Mouse (Mus musculus) hindbrain, embryonic 14.5 days (tissue): ENCODE measurements around the gene Ly6c2. TPM values are rescaled to one million over a fixed set of nuclear protein-coding genes. Genes with fewer than 3 reads are reported as not detected.
A peak's percentile ranks its signal among the peaks of the same experiment; 100 is the strongest.
"Not testable (repeated sequence)": the region's sequence is repeated elsewhere in the genome, so short reads cannot be mapped to it uniquely, and the experiment has no call there.

Experiments used
- ATAC-seq: fragments of 200-750 bp; cut with Nextera tagmentation; 2 replicates; pipeline ENCODE4 v1.8.0; 2017; ENCODE audit warnings: moderate number of reproducible peaks, mild to moderate bottlenecking, moderate TSS enrichment, moderate library complexity; ENCODE audit not compliant: low FRiP score
- DNase-seq: peaks from one replicate; pipeline ENCODE4 v3.0.0-alpha.2; 2015; ENCODE audit warnings: low spot score
- H3K27ac ChIP-seq: fragments of 300-500 bp; sonication (generic); 2 replicates; pipeline ENCODE4 v1.5.1; 2014; ENCODE audit warnings: mild to moderate bottlenecking, moderate library complexity
- H3K27me3 ChIP-seq: fragments of 300-500 bp; sonication (generic); 2 replicates; pipeline ENCODE4 v1.6.1; 2014; ENCODE audit warnings: mild to moderate bottlenecking, low read length, mixed read lengths; ENCODE audit not compliant: control insufficient read depth, insufficient read depth
- H3K36me3 ChIP-seq: fragments of 300-500 bp; sonication (generic); replicated peaks from 2 replicates; pipeline ENCODE4 v1.6.1; 2014; ENCODE audit not compliant: control insufficient read depth, insufficient read depth
- H3K4me1 ChIP-seq: fragments of 300-500 bp; sonication (generic); replicated peaks from 2 replicates; pipeline ENCODE4 v1.6.1; 2014; ENCODE audit warnings: antibody characterized with exemption, low read length, mixed read lengths; ENCODE audit not compliant: control insufficient read depth, insufficient read depth
- H3K4me2 ChIP-seq: fragments of 300-500 bp; sonication (generic); replicated peaks from 2 replicates; pipeline ENCODE4 v1.6.1; 2014; ENCODE audit warnings: mild to moderate bottlenecking, moderate library complexity
- H3K4me3 ChIP-seq: fragments of 300-500 bp; sonication (generic); replicated peaks from 2 replicates; pipeline ENCODE4 v1.5.1; 2014; ENCODE audit warnings: mild to moderate bottlenecking, low read length
- H3K9ac ChIP-seq: fragments of 300-500 bp; sonication (generic); 2 replicates; pipeline ENCODE4 v1.6.1; 2014
- H3K9me3 ChIP-seq: fragments of 300-500 bp; sonication (generic); 2 replicates; pipeline ENCODE4 v1.6.1; 2016; ENCODE audit warnings: low read length; ENCODE audit not compliant: control insufficient read depth
- WGBS: fragments of 180-500 bp; shearing (Covaris S2); extraction: QIAGEN DNeasy Blood & Tissue Kit; methylation state at CpG from one replicate; pipeline ENCODE4 v1.1.7; 2014; 5-methylcytosine and 5-hydroxymethylcytosine counted together
- polyA plus RNA-seq: library from polyadenylated mRNA; unstranded; fragments of >200 nt; fragmentation: Nextera tagmentation; extraction: Ambion mirVana; gene quantifications from 2 replicates; pipeline ENCODE4 v1.2.1, GENCODE M21; 2014

Gene Ly6c2
- polyA plus RNA-seq, 1 experiment from 2014 or later = 0.39 TPM

DNA sequence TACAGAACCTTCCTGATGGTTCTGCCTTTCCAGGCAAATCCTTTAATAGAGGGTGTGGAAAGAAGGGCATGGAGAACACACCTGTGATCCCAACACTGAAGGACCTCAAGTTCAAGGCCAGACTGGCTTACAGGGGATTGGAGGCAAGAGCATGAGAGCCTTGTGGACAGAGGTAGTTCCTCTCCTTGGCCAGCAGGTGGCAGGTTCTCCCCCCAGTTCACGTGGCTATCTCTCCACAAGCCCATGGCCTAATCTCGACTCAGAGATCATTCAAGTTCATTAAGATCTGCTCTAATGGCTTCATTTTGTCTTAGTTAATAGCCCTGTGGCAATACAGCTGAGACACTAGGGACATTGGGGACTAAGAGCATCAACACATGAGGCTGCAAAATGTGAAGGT lies 8.3 kb upstream of the Ly6c2 start:
- no peaks in the 10 kb centered on the region for H3K9me3 ChIP-seq
- no peak overlapping the region for H3K4me2 ChIP-seq
- no peak overlapping the region for H3K9ac ChIP-seq
- H3K27me3 ChIP-seq = no peaks in the 10 kb centered on the region
- DNase-seq = no peak
- H3K36me3 ChIP-seq = no peaks in the 10 kb centered on the region
- WGBS = 12% methylated on average over 2 of the region's 2 CpGs
- no peaks in the 10 kb centered on the region for H3K4me1 ChIP-seq
- H3K4me3 ChIP-seq = no peak overlapping the region
- ATAC-seq = no peak
- no peak overlapping the region for H3K27ac ChIP-seq

DNA sequence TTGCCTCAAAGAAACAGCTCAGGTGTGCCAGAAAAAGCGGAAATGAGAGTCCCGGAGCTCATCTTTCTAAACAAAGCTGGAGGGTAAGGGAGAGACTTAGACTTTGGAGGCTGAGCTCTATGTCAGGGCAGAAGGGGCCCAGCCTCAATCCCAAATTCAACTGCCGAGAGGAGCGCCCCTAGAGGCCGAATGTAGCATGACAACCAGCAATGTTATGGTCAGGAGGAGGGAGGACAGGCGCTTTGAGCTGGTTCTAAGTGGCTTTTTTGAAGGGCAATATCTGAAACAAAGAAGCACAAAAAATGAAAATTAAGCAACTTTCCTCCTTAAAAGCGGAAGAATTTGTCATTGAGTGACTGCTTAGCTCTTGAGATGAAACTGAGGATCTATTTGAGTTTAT lies 7.0 kb upstream of the Ly6c2 start:
- not testable (repeated sequence) for H3K9me3 ChIP-seq, H3K4me2 ChIP-seq, H3K9ac ChIP-seq, ATAC-seq, H3K27ac ChIP-seq, H3K4me3 ChIP-seq, H3K27me3 ChIP-seq, H3K36me3 ChIP-seq, H3K4me1 ChIP-seq
- DNase-seq = peak; percentile 44
- WGBS = 13% methylated on average over 5 of the region's 7 CpGs

GRCm38 (mm10) chr15:75117481-75117880 lies 5.7 kb upstream of the Ly6c2 start:
- H3K4me3 ChIP-seq, H3K36me3 ChIP-seq, H3K4me1 ChIP-seq, H3K27me3 ChIP-seq, H3K9me3 ChIP-seq, DNase-seq, H3K9ac ChIP-seq, ATAC-seq, H3K4me2 ChIP-seq, H3K27ac ChIP-seq: not testable (repeated sequence)
- 92% methylated on average over 5 of the region's 5 CpGs for WGBS

DNA sequence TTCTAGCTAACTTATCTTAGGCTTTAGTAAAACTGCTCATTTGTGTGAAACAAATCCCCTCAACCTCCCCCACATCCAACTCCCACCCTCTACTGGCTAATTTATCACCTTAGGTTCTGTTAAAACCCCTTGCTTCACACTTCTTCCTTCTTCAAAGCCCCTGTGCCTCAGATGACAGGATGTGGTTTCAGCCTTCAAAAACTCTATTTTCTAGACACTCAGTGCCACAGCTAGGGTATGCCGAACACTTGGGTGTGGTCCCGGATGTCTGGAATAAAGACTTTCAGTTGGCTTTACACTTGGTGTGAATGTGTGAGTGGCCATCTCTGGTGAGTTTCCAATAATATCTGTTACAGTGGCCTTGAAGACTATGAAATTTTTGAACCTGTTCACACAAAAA lies 4.8 kb upstream of the Ly6c2 start:
- Histone ChIP-seq H3K36me3 (no peaks in the 10 kb centered on the region), H3K4me3 (no peak overlapping the region), H3K9ac (no peak overlapping the region), H3K27me3 (no peaks in the 10 kb centered on the region), H3K9me3 (no peaks in the 10 kb centered on the region), H3K27ac (no peak overlapping the region), H3K4me1 (no peaks in the 10 kb centered on the region), H3K4me2 (no peak overlapping the region)
- DNase-seq (no peak), ATAC-seq (no peak)
- 94% methylated on average over 2 of the region's 2 CpGs for WGBS

DNA sequence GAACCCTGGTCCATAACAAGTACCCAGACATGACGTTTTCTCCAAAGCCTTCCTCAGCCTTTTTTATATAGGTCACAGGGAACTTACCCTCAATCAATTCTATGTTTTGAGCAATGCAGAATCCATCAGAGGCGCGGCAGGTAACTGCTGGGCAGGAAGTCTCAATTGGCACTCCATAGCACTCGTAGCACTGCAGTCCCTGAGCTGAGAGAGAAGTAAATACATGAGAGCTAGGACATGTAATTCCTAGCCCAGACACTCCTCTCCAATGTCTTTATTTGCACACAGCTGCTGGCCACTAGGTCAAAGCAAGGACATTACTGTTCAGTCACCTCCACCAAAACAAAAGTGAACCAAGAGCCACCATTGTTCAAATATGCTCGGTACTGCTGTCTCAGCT lies 1.3 kb downstream of the Ly6c2 start:
- not testable (repeated sequence) for H3K4me1 ChIP-seq, ATAC-seq, H3K9me3 ChIP-seq, H3K27me3 ChIP-seq, H3K4me2 ChIP-seq, H3K27ac ChIP-seq, DNase-seq, H3K9ac ChIP-seq, H3K36me3 ChIP-seq, H3K4me3 ChIP-seq
- 79% methylated on average over 1 of the region's 5 CpGs for WGBS

DNA sequence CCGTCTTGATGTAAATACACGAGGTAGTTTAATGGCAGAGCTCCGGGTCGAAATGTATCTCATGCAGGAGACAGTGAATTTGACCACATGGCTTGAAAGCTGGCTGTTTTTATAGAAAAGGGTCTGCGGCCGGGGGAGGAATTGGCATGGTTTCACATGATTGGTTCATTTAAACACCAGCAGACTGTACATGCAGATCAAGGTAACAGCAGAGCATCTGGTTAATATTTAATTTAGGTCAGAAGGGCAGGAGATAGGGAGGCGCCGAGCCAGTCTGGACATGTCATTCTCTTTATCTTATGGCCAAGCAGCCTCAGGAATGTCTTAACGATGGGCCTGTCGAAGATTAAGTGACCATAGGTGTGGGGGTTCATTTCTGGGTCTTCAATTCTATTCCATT lies 12.5 kb downstream of the Ly6c2 start:
- no peaks in the 10 kb centered on the region for H3K36me3 ChIP-seq
- no peaks in the 10 kb centered on the region for H3K4me1 ChIP-seq
- no peak overlapping the region for H3K4me2 ChIP-seq
- 93% methylated on average over 10 of the region's 10 CpGs for WGBS
- DNase-seq (no peak), ATAC-seq (no peak)
- H3K4me3 ChIP-seq = no peak overlapping the region
- H3K27me3 ChIP-seq = no peaks in the 10 kb centered on the region
- no peak overlapping the region for H3K9ac ChIP-seq
- no peak overlapping the region for H3K27ac ChIP-seq
- H3K9me3 ChIP-seq = no peaks in the 10 kb centered on the region

GRCm38 (mm10) chr15:75088041-75088440 lies 23.7 kb downstream of the Ly6c2 start:
- not testable (repeated sequence) for H3K4me1 ChIP-seq, H3K9me3 ChIP-seq, H3K4me3 ChIP-seq, H3K9ac ChIP-seq, DNase-seq, H3K27ac ChIP-seq, H3K27me3 ChIP-seq, ATAC-seq, H3K36me3 ChIP-seq, H3K4me2 ChIP-seq
- WGBS = 13% methylated on average over 2 of the region's 2 CpGs

- ATAC-seq (no peak), DNase-seq (no peak)
- no peaks in the 10 kb centered on the region for H3K27me3 ChIP-seq
- H3K9me3 ChIP-seq = no peaks in the 10 kb centered on the region
- no peak overlapping the region for H3K4me2 ChIP-seq
- no peaks in the 10 kb centered on the region for H3K36me3 ChIP-seq
- no peaks in the 10 kb centered on the region for H3K4me1 ChIP-seq
- 86% methylated on average over 4 of the region's 4 CpGs for WGBS
- H3K4me3 ChIP-seq = no peak overlapping the region
- H3K27ac ChIP-seq = no peak overlapping the region
- no peak overlapping the region for H3K9ac ChIP-seq
These were observed 41.8 kb downstream of the Ly6c2 start for GRCm38 (mm10) chr15:75069965-75070364.

DNA sequence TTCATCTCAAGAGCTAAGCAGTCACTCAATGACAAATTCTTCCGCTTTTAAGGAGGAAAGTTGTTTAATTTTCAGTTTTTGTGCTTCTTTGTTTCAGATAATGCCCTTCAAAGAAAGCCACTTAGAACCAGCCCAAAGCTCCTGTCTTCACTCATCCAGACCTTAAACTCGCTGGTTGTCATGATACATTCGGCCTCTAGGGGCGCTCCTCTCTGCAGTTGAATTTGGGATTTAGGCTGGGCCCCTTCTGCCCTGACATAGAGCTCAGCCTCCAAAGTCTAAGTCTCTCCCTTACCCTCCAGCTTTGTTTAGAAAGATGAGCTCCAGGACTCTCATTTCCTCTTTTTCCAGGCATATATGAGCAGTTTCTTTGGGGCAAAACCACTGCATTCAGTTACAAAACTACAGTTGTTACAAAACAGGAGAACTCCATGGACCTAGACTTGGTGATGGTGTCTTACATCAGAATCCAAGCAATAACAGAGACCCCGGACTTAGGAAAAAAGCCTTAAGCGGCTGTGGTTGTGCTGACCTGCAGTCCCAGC lies 49.7 kb downstream of the Ly6c2 start:
- H3K36me3 ChIP-seq, H3K4me3 ChIP-seq, ATAC-seq, H3K27ac ChIP-seq, H3K9ac ChIP-seq, H3K4me2 ChIP-seq, H3K4me1 ChIP-seq, H3K9me3 ChIP-seq, H3K27me3 ChIP-seq: not testable (repeated sequence)
- WGBS = 31% methylated on average over 6 of the region's 6 CpGs
- peak; percentile 58 for DNase-seq

DNA sequence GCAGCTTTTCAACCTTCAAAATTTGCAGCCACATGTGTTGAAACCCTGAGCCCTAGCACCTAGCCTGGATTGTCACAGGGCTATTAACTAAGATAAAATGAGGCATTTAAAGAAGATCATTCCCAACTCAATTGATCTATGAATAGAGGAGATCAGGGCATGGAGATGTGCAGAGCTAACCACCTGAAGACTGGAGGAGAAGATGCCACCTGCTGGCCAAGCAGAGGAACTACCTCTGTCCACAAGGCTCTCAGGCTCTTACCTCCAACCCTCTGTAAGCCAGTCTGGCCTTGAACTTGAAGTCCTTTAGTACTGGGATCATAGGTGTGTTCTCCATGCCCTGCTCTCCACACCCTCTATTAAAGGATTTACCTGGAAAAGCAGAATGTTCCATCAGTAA lies 51.3 kb downstream of the Ly6c2 start:
- no peaks in the 10 kb centered on the region for H3K9me3 ChIP-seq
- H3K36me3 ChIP-seq = no peaks in the 10 kb centered on the region
- no peak overlapping the region for H3K4me2 ChIP-seq
- H3K4me3 ChIP-seq = no peak overlapping the region
- H3K27ac ChIP-seq = no peak overlapping the region
- no peaks in the 10 kb centered on the region for H3K27me3 ChIP-seq
- peak; percentile 28 for DNase-seq
- H3K4me1 ChIP-seq = no peaks in the 10 kb centered on the region
- no peak overlapping the region for H3K9ac ChIP-seq
- no peak for ATAC-seq
